In the genomic region with DNA sequence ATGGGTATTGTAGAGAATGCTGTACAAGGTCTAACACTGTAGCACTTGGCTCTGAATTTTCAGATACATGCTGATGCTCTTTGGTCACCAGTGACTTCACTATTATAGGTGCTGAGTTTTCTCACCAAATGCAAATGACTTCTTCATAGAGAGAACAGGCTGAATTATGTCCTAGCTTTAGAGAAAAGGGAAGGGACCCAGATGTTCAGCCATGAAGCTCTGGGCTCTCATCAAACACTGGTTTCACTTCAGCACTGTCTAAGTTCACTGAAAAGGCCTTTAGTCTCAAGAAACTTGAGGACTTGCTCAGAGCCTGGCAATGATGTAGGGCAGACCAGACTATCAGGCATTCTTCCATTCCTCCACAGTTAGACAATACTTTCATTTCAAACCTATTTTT, we compare ENCODE assay signal across 23 mouse cellular contexts. TPM values are rescaled to one million over a fixed set of nuclear protein-coding genes. Genes with fewer than 3 reads are reported as not detected.
"Had no signal": no experiment of that assay in that cellular context is flagged by ENCODE, and none has a peak within 500 bp of the region (broad histone marks: within the 10 kb centered on the region; RNA-seq: fewer than 3 reads in every experiment).

No protein-coding gene starts in this region.

- H3K9ac ChIP-seq: liver, embryonic 15.5 days; liver, postnatal 0 days; lung, embryonic 15.5 days; midbrain, embryonic 13.5 days; midbrain, embryonic 15.5 days; neural tube, embryonic 12.5 days; stomach, embryonic 15.5 days had no signal

- H3K4me3 ChIP-seq: liver, embryonic 15.5 days; lung, embryonic 15.5 days; megakaryocyte, embryonic 14.5 days; midbrain, embryonic 13.5 days; midbrain, embryonic 15.5 days; neural tube, embryonic 12.5 days; stomach, embryonic 15.5 days had no signal

- ATAC-seq: liver, postnatal 0 days; lung, postnatal 0 days; midbrain, embryonic 13.5 days; midbrain, embryonic 15.5 days had no signal

- H3K27ac ChIP-seq: liver, embryonic 15.5 days; lung, embryonic 15.5 days; macrophage; midbrain, embryonic 13.5 days; midbrain, embryonic 15.5 days; neural tube, embryonic 12.5 days; stomach, embryonic 15.5 days; stomach, postnatal 0 days had no signal

- H3K27me3 ChIP-seq: liver, embryonic 15.5 days; lung, embryonic 15.5 days; megakaryocyte, embryonic 14.5 days; midbrain, embryonic 13.5 days; midbrain, embryonic 15.5 days; neural tube, embryonic 12.5 days; stomach, embryonic 15.5 days had no signal

- H3K9me3 ChIP-seq: liver, embryonic 15.5 days; lung, embryonic 15.5 days; megakaryocyte, embryonic 14.5 days; midbrain, embryonic 13.5 days; midbrain, embryonic 15.5 days; neural tube, embryonic 12.5 days; stomach, embryonic 15.5 days had no signal

- H3K4me1 ChIP-seq: liver, embryonic 15.5 days; lung, embryonic 15.5 days; megakaryocyte, embryonic 14.5 days; midbrain, embryonic 13.5 days; midbrain, embryonic 15.5 days; neural tube, embryonic 12.5 days; stomach, embryonic 15.5 days had no signal

- H3K36me3 ChIP-seq: liver, embryonic 15.5 days; lung, embryonic 15.5 days; midbrain, embryonic 13.5 days; midbrain, embryonic 15.5 days; neural tube, embryonic 12.5 days; stomach, embryonic 15.5 days had no signal

- H3K4me2 ChIP-seq: liver, embryonic 15.5 days; lung, embryonic 15.5 days; midbrain, embryonic 13.5 days; midbrain, embryonic 15.5 days; neural tube, embryonic 12.5 days; stomach, embryonic 15.5 days had no signal

- DNase-seq: liver, postnatal 0 days; lung, adult 2 months; lung, postnatal 14 days; lung, postnatal 36 days; right cerebral cortex, postnatal 14 days; thymus, postnatal 25 days; thymus, postnatal 4 days had no signal

RNA-seq across cellular contexts. Expression of a gene that starts 15.3 kb away (rescaled TPM):
- total RNA-seq: megakaryocyte progenitor cell, adult 5-6 weeks; monocyte, adult 5-6 weeks; neutrophil, adult 5-6 weeks had no signal
- polyA plus RNA-seq: liver, postnatal 0 days; lung, postnatal 0 days; macrophage; spleen, adult 2 months; testis, adult 2 months; thymus, postnatal 0 days had no signal
